Mouse (Mus musculus): ENCODE results near the gene Tomm70a.
A peak's percentile ranks its signal among the peaks of the same experiment; 100 is the strongest.

Gene Tomm70a

DNA sequence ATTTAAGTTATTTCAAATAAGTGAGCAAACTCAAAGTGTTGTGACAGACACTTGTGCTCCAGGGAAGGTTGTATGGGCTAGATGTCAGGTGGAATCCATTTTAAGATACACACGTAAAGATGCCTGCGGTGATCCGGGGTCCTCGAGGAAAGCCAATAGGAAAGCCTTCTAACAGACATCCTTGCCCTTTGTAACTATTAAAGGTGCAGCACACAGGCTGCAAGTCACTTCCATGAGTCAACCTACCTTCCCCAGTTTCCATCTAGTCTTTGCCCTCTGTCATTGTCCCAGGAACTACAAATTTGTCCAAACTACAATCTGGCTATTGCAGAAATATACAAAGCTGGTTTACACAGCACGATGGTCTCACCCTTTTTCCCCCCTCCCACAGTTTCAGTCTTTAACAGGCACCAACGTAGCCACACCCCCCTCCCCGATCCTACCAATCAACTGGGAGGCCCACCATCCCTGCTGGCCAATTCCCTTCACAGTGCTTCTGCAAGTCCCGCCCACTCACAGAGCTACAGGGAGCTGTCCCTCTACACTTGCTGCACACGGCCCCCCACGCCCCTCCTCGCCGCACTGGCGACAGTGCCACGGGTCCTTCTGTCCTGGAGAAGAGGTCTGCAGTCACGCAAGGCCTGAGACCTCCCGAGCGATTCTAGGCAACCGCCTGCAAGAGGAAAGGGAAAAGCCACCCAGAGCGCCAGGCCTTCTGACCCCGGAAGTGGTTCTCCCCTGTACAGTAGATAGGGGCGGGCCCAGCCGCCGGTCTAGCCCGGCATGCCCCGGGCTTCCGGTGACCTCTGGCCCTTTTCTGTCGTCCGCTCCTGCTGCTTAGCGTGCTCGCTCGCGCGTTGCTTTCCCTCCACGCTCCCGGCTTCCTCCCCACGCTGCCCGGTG, at the start of gene Tomm70a:
TSS of gene Tomm70a (plus strand) at position 791 of the 903 bp plus-strand sequence.
- peak; percentile 89 for DNase-seq (ENCODE audit: low spot score)

GRCm38 (mm10) chr16:57075986-57076385, 45.5 kb upstream of the Tomm70a start:
- DNase-seq (ENCODE audit: low spot score) = no peak

DNA sequence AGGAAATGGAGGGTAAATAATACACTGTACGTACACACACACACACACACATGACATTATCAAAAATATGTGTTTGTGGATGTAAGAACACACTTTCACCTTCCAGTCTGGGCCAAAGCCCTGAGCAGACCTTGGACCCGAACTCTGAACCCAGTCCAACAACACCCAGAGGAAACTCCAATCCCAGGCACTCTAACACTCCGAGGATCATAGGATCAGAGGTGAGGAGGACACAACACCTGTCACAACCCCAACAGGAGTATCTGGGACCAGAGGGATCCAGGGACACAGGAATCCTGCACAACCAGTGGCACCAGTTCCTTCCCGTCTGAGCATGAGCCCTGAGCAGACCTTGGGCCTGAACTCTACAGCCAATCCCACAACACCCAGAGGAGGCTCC, 41.9 kb upstream of the Tomm70a start:
- DNase-seq (ENCODE audit: low spot score) = no peak

- DNase-seq (ENCODE audit: low spot score) = peak; percentile 15
Observed at GRCm38 (mm10) chr16:57092460-57092859, 29.0 kb upstream of the Tomm70a start.

GRCm38 (mm10) chr16:57092911-57093605, 28.4 kb upstream of the Tomm70a start:
- no peak for DNase-seq (ENCODE audit: low spot score)

- no peak for DNase-seq (ENCODE audit: low spot score)
Observed at GRCm38 (mm10) chr16:57098468-57099144, 22.9 kb upstream of the Tomm70a start.

GRCm38 (mm10) chr16:57099572-57100237, 21.8 kb upstream of the Tomm70a start:
- DNase-seq (ENCODE audit: low spot score) = no peak

GRCm38 (mm10) chr16:57101174-57101573, 20.3 kb upstream of the Tomm70a start:
- DNase-seq (ENCODE audit: low spot score) = no peak

GRCm38 (mm10) chr16:57106185-57106960, 15.1 kb upstream of the Tomm70a start:
- no peak for DNase-seq (ENCODE audit: low spot score)

- no peak for DNase-seq (ENCODE audit: low spot score)
Observed at GRCm38 (mm10) chr16:57116066-57116465, 5.4 kb upstream of the Tomm70a start.

- no peak for DNase-seq (ENCODE audit: low spot score)
Observed at GRCm38 (mm10) chr16:57117562-57117961, 3.9 kb upstream of the Tomm70a start.

DNA sequence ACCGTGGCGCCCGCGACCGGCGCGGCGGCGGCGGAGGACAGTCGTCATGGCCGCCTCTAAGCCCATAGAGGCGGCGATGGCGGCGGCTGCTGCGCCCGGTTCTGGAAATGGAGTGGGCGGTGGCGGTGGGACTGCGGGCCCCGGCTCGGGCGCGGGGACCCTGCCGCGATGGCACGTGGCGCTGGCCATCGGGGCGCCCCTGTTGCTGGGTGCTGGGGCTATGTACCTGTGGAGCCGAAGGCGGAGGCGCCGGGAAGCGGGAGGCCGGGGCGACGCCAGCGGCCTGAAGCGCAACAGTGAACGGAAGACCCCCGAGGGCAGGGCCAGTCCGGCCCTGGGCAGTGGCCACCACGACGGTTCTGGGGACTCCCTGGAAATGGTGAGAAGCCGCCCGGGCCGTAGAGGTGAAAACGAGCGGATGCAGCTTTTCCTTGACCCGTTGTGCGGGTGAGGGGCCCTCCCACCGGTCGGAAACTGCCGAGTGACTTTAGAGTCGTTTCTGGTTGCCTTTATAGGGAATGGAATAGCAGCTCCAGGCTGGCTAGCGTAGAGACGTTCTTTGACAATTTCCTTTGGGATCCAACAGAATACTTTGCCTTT, 413 bp downstream of the Tomm70a start:
- no peak for DNase-seq (ENCODE audit: low spot score)

DNA sequence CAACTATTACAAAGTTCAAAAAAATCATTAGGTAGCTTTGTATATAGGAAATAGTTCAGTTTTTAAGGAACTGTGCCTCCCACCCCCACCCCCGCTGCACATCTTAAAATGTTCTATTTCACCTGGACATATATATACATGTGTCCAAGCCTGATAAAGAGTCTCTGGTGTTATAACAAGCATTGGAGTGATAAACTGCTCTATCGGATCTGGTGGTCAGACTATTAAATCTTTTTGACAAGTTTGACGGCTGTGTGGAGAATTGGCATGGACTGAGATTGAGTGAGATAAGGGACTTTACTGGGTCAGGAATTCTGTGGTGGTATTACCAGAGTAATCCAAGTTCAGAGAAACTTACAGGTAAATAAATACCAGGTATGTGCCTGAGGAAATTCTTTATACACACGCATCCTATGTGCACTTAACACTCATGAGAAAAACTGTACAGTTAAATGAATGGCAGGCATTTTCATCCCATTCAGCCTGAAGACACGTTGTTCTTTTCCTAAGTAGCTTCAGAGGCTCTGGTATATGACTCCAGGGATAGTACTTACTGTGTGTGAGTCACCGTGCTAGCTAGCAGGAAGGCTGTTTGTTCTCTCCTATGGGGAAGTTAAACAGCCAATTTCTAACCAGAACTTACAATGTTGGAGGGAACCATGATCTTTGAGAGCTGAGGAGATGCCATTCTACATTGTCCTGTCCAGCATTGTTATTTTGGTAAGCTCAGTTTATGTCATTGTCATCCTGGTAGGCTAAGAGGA, 1.4 kb downstream of the Tomm70a start:
- no peak for DNase-seq (ENCODE audit: low spot score)

GRCm38 (mm10) chr16:57126268-57126667, 4.8 kb downstream of the Tomm70a start:
- DNase-seq (ENCODE audit: low spot score) = no peak

GRCm38 (mm10) chr16:57127825-57128224, 6.3 kb downstream of the Tomm70a start:
- DNase-seq (ENCODE audit: low spot score) = no peak

- no peak for DNase-seq (ENCODE audit: low spot score)
Observed at GRCm38 (mm10) chr16:57130752-57131400, 9.4 kb downstream of the Tomm70a start.

GRCm38 (mm10) chr16:57131544-57131943, 10.0 kb downstream of the Tomm70a start:
- DNase-seq (ENCODE audit: low spot score) = no peak

DNA sequence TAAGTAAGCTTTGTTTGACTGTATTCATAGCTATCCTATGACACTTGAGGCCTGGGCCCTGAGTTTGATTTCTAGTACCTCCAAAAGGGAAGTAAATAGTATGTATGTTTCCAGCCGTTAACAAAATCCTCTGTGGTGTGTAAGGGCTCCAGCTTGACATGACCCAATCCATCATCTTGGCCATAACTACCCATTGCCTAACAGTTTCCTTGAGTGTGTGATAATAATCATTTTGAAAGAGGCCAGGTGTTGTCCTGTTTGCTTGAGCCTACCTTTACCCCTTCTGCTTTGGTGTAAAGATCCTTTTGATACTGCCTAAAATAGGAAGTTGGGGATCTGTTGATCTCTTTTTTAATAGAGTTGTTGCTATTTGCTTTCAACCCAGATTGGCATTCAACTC, 10.8 kb downstream of the Tomm70a start:
- no peak for DNase-seq (ENCODE audit: low spot score)

- DNase-seq (ENCODE audit: low spot score) = no peak
Observed at GRCm38 (mm10) chr16:57133611-57134010, 12.1 kb downstream of the Tomm70a start.

DNA sequence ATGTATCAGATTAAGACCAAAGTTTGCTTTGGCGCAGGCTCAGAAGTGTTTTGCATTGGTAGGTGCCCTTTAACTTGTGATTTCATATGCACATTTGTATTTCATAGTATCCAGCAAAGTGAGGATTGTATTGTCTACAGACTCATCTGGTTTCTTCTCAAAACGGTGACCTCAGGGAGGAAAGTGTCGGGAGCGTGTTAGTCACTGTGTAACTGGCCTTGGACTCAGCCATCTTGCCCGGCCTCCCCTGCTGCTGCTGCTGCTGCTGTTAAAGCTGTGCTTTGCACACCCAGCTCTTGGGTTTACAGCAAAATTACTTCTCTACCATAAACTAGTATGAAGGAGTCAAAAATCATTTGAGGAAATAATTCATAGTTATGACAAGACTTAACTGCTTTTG, 23.2 kb downstream of the Tomm70a start:
- DNase-seq (ENCODE audit: low spot score) = no peak
